Mouse (Mus musculus): ENCODE data around the gene Slc38a3. TPM values are rescaled to one million over a fixed set of nuclear protein-coding genes. Genes with fewer than 3 reads are reported as not detected.
"Not testable (repeated sequence)": the region's sequence is repeated elsewhere in the genome, so short reads cannot be mapped to it uniquely, and the experiment has no call there.

The Slc38a3 gene
- polyA plus RNA-seq, 1 experiment from 2014 or later: 8.8 TPM

DNA sequence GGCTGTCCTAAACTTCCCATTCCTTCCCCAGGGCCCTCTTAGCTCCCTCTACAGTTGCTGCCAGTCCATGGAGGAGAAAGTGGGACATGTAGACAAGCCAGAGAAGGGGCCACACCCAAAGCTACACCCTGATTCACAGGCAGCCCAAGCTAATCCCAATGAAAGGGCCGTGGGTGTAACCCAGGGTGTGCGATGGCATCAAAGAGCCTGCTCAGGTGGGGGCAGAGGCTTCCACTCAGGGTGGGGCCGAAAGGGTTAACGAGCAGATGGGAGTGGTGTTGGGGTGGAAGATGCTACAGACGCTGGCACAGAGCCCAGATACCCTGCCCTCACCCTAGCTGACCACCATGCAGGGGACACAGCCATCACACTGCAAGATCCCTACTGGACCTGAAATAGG is 23.5 kb upstream of the Slc38a3 start:
- Histone ChIP-seq H3K27ac (peak overlapping the region; percentile 46), H3K4me3 (no peak overlapping the region), H3K4me1 (peaks cover 51% of the 10 kb centered on the region), H3K36me3 (replicated peaks) (peaks cover 87% of the 10 kb centered on the region), H3K9me3 (no peaks in the 10 kb centered on the region), H3K27me3 (ENCODE audit: poor library complexity, severe bottlenecking) (no peaks in the 10 kb centered on the region)
- DNase-seq (ENCODE audit: extremely low spot score, low spot score): no peak
- 79% methylated on average over 5 of the region's 5 CpGs for WGBS

DNA sequence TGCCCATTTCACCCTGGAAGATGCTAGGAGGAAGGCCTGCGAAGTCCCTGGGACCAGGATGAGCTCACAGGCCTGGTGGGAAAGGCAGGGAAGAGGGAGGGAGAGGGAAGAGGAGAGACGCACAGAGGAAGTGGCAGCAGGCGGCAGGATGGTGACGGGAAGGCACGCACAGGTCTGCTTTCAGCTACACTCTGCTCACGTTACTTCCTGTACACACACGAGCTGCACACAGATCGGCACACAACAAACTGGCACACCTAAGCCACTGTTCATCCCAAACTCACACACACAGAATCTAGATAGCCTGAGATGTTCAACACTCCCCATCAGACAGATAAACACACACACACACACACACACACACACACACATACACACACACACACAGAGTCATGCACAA is 21.1 kb upstream of the Slc38a3 start:
- peaks cover 98% of the 10 kb centered on the region for H3K36me3 ChIP-seq (replicated peaks)

DNA sequence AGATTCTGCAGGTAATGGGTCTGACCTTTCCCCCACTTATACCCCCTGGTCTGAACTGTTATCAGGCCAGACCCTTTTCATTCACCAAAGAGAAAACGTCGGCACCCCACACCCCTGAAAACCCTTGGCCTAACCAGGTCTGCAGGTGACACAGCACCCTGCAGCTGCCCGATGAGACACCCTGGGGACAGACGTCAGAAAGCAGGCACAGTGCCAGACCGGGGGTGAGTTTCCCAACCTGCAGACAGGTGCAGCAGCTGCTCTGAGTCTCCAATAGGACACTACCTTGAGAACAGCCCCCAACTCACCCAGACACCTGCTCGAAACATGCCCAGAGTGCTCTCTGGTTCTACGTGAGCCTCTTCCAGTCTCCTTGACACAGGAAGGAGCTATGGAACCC is 19.6 kb upstream of the Slc38a3 start:
- 87% methylated on average over 7 of the region's 7 CpGs for WGBS
- Histone ChIP-seq H3K9me3 (no peaks in the 10 kb centered on the region), H3K4me1 (peaks cover 40% of the 10 kb centered on the region), H3K27ac (no peak overlapping the region), H3K36me3 (replicated peaks) (peaks cover 98% of the 10 kb centered on the region), H3K4me3 (no peak overlapping the region), H3K27me3 (ENCODE audit: poor library complexity, severe bottlenecking) (no peaks in the 10 kb centered on the region)
- no peak for DNase-seq (ENCODE audit: extremely low spot score, low spot score)

More for the DNA sequence above, 21.1 kb upstream of the Slc38a3 start:
- H3K9me3 ChIP-seq: no peaks in the 10 kb centered on the region
- 88% methylated on average over 8 of the region's 8 CpGs for WGBS
- no peaks in the 10 kb centered on the region for H3K27me3 ChIP-seq (ENCODE audit: poor library complexity, severe bottlenecking)
- 0 out of 2 replicates have a peak overlapping the region, but pooled peaks have one; percentile 48 for H3K27ac ChIP-seq
- peaks cover 48% of the 10 kb centered on the region for H3K4me1 ChIP-seq
- H3K4me3 ChIP-seq: no peak overlapping the region
- DNase-seq (ENCODE audit: extremely low spot score, low spot score): no peak

DNA sequence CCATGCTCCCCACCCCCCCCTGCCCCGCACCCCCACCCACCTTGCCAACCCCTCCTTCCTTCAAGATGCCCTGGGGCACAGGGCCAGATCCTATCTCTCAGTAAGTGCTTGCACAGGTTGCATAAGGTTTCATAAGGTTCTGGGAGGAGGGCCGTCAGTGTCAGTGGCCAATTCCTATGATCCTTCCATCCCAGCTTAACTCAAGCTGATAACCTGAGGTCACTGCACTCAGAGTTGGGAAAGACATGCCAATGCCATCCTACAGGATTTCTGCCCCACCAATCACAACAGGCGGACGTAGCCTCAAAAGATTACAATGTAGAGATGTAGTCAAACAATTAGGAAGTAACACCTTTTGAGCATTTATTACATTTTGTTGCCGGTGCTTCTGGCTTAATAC is 19.1 kb upstream of the Slc38a3 start:
- Histone ChIP-seq H3K36me3 (replicated peaks) (peaks cover 99% of the 10 kb centered on the region), H3K27me3 (ENCODE audit: poor library complexity, severe bottlenecking) (no peaks in the 10 kb centered on the region), H3K4me1 (peaks cover 36% of the 10 kb centered on the region), H3K9me3 (no peaks in the 10 kb centered on the region), H3K27ac (no peak overlapping the region), H3K4me3 (no peak overlapping the region)
- 91% methylated on average over 5 of the region's 5 CpGs for WGBS
- no peak for DNase-seq (ENCODE audit: extremely low spot score, low spot score)

DNA sequence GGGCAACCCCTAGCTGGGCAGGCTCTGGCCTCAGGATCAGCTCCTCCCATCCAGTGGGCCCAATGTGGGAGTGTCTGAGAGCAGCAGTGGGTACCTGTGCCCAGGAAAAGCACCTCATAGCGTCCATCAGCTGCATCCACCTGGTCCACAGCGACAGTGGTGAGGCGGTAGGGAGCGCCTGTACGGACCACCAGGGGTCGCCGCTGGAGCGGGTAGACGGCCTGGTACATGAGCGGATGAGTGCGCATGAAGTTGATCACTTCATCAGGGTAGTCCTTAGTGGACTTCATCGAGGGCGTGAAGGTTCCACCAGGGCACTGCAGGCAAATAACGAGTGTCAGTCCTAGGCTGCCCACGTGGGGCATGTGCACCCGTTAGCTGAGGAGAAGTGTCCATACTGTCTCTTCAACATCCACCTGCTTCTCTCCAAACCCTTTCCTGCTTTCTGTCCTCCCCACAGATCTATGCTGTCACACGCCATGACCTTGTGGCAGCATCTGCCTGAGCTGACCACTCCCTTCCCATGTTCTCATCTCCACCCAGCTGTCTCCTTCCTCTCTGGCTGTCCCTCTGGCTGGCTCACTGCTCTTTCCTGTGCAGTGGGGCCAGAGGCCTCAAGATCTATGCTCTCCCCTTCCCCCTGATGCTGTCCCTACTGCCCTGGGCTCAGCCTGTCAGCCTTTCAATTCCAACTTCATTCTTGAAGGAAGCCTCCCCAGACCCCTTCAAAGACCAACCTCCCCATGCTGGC is 16.1 kb upstream of the Slc38a3 start:
- Histone ChIP-seq H3K27me3 (ENCODE audit: poor library complexity, severe bottlenecking) (no peaks in the 10 kb centered on the region), H3K9me3 (no peaks in the 10 kb centered on the region), H3K27ac (0 out of 2 replicates have a peak overlapping the region, but pooled peaks have one; percentile 48), H3K4me3 (no peak overlapping the region), H3K4me1 (peaks cover 31% of the 10 kb centered on the region), H3K36me3 (replicated peaks) (peaks cover 90% of the 10 kb centered on the region)
- whole genome bisulfite sequencing: 33% methylated on average over 17 of the region's 17 CpGs
- peak; percentile 67 for DNase-seq (ENCODE audit: extremely low spot score, low spot score)

DNA sequence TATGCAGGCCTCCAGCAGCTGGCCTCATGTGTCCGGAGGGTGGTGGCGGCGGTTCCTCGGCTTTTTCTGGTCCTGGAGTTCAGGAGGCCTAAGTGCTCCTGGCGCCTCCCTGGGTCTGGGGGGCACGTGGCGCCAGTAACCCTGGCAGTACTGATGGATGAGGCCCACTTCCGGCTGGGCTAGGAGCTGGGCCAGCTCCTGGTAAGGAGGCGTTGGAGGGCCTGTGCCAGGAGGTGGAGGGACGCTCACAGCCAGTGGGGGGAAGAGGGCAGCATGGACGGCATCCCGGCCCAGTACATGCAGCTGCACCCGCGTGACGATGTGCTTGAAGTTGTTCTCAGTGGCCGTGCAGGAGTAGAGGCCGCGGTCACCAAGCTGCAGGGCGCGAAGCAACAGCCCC is 13.1 kb upstream of the Slc38a3 start:
- Histone ChIP-seq H3K9me3 (no peaks in the 10 kb centered on the region), H3K4me1 (peaks cover 31% of the 10 kb centered on the region), H3K27ac (no peak overlapping the region), H3K36me3 (replicated peaks) (peaks cover 60% of the 10 kb centered on the region), H3K4me3 (no peak overlapping the region), H3K27me3 (ENCODE audit: poor library complexity, severe bottlenecking) (peaks cover 10% of the 10 kb centered on the region)
- 94% methylated on average over 20 of the region's 20 CpGs for WGBS
- no peak for DNase-seq (ENCODE audit: extremely low spot score, low spot score)

DNA sequence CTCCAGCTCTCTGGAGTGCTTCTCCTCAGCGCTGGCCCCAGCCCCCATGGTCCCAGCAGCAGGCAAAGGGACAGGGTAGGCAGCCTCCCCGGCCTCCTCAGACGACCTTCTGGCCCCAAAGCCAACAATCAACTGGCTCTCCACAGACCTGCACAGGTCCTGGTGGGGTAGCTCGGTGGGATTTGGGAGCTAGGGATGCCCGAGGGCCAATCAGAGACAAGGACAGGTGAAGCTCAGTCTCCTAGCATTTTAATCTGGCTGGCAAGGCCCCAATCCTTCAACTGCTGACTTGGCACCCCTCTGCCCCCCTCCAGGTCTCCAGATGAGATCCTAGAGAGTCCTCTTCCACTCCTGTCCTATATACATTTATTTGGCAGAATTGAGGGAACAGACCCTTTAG is 10.2 kb upstream of the Slc38a3 start, which contains the start of gene Gnat1:
TSS of gene Gnat1 (minus strand) at position 212 of the 400 bp plus-strand sequence.
- 50% methylated on average over 5 of the region's 5 CpGs for WGBS
- DNase-seq (ENCODE audit: extremely low spot score, low spot score): no peak
- H3K4me3 ChIP-seq: no peak within 1 kb of the TSS
- H3K27me3 ChIP-seq (ENCODE audit: poor library complexity, severe bottlenecking): peaks cover 39% of the 10 kb centered on the region
- H3K27ac ChIP-seq: no peak within 1 kb of the TSS
- peaks cover 32% of the 10 kb centered on the region for H3K36me3 ChIP-seq (replicated peaks)
- no peaks in the 10 kb centered on the region for H3K9me3 ChIP-seq
- peaks cover 36% of the 10 kb centered on the region for H3K4me1 ChIP-seq

DNA sequence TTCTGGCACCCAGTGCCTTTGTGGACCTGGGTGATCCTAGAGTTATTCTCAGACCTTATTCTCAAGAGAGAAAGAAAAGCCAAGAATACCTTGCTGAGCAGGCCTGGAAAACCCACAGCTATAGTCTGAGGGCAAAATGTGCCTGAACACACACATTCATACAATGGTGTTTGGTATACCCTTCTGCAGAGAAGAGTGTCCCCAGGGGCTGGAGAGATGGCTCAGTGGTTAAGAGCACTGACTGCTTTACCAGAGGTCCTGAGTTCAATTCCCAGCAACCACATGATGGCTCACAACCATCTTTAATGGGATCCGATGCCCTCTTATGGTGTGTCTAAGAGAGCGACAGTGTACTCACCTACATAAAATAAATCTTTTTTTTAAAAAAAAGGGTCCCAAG is 9.5 kb upstream of the Slc38a3 start:
- Histone ChIP-seq H3K4me3 (no peak overlapping the region), H3K27ac (no peak overlapping the region), H3K27me3 (ENCODE audit: poor library complexity, severe bottlenecking) (peaks cover 45% of the 10 kb centered on the region), H3K9me3 (no peaks in the 10 kb centered on the region), H3K36me3 (replicated peaks) (peaks cover 25% of the 10 kb centered on the region), H3K4me1 (peaks cover 36% of the 10 kb centered on the region)
- no peak for DNase-seq (ENCODE audit: extremely low spot score, low spot score)
- 94% methylated on average over 2 of the region's 2 CpGs for WGBS

DNA sequence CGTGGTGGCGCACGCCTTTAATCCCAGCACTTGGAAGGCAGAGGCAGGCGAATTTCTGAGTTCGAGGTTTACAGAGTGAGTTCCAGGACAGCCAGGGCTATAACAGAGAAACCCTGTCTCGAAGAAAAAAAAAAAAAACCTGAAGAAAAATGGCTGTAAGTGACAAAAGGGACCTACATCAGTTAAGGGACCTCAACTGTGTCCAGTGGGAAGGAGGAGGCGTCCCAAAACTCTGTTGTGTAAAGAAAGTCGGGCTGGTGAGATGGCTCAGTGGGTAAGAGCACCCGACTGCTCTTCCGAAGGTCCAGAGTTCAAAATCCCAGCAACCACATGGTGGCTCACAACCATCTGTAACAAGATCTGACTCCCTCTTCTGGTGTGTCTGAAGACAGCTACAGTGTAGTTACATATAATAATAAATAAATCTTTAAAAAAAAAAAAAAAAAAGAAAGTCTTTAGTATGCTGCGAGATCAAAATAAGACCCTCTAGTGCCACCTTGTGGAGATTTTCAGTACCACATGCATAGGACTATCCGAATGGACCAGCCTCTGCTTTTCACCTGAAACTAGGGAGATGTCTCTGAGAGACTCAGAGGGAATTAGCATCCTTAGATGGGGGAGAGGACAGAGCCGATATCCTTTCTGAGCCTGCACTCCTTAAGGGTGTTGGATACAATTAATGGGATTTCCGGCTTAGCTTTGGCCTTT is 8.6 kb upstream of the Slc38a3 start:
- H3K9me3 ChIP-seq, H3K27ac ChIP-seq: not testable (repeated sequence)
- peaks cover 16% of the 10 kb centered on the region for H3K36me3 ChIP-seq (replicated peaks)
- peaks cover 49% of the 10 kb centered on the region for H3K27me3 ChIP-seq (ENCODE audit: poor library complexity, severe bottlenecking)
- 0 out of 2 replicates have a peak overlapping the region, but pooled peaks have one; percentile 3 for H3K4me3 ChIP-seq
- peak; percentile 66 for DNase-seq (ENCODE audit: extremely low spot score, low spot score)
- peaks cover 36% of the 10 kb centered on the region for H3K4me1 ChIP-seq
- WGBS: 41% methylated on average over 14 of the region's 14 CpGs

DNA sequence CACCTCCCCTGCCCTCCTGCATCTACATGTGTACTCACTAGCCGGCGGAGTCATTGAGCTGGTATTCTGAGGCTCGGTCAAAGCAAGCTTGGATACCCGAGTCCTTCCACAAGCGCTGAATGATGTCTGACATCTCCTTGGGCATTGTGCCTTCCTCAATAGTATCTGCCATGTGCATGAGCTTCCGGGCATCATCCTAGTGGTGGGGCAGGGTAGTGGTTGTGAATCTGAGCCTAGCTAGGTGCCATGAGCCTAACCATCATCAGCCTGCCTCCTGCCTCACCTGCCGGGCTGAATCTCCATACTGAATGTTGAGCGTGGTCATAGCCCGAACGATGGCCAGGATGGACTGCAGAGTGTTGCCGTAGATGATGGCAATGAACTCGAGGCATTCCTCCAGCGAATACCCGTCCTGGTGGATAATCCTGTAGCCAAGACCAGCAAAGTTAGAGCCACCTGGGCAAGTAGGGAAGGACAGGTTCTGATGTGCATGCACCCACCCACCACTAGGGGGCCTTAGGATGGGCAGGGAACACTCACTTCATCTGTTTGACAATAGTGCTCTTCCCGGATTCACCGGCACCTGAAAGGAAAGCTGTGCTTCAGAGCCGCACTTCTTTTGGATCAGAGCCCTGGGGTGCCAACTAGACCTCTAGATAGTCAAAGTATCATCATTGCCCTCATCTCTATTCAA is 7.9 kb upstream of the Slc38a3 start:
- H3K4me3 ChIP-seq: peak overlapping the region; percentile 49; the same call in 1 of the 2 replicates
- H3K27ac ChIP-seq: no peak overlapping the region
- H3K27me3 ChIP-seq (ENCODE audit: poor library complexity, severe bottlenecking): peaks cover 49% of the 10 kb centered on the region
- H3K4me1 ChIP-seq: peaks cover 32% of the 10 kb centered on the region
- peak; percentile 58 for DNase-seq (ENCODE audit: extremely low spot score, low spot score)
- 22% methylated on average over 17 of the region's 17 CpGs for WGBS
- H3K9me3 ChIP-seq: no peaks in the 10 kb centered on the region
- peaks cover 9% of the 10 kb centered on the region for H3K36me3 ChIP-seq (replicated peaks)

DNA sequence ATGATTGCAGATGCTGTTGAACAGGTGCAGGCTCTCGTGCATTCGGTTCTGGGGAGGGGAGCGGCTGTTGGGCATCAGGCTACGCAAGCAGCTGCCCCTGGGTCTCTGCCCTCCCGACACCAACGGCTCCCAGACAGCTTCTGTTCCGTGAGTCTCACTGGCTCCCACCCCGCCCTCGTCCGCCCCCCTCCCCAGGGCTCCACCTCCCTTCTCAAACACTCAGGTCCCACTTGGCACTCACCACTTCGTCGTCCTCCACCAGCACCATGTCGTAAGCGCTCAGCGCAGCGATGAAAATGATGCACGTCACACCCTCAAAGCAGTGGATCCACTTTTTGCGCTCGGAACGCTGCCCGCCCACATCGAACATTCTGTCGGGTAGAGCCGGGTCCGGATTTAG is 7.0 kb upstream of the Slc38a3 start:
- WGBS: 2% methylated on average over 25 of the region's 25 CpGs
- Histone ChIP-seq H3K27me3 (ENCODE audit: poor library complexity, severe bottlenecking) (peaks cover 54% of the 10 kb centered on the region), H3K9me3 (no peaks in the 10 kb centered on the region), H3K27ac (peak overlapping the region; percentile 61), H3K4me1 (peaks cover 33% of the 10 kb centered on the region), H3K36me3 (replicated peaks) (0 out of 2 replicates have a peak, but pooled peaks cover under 1% of the 10 kb centered on the region), H3K4me3 (peak overlapping the region; percentile 49)
- peak; percentile 38 for DNase-seq (ENCODE audit: extremely low spot score, low spot score)

DNA sequence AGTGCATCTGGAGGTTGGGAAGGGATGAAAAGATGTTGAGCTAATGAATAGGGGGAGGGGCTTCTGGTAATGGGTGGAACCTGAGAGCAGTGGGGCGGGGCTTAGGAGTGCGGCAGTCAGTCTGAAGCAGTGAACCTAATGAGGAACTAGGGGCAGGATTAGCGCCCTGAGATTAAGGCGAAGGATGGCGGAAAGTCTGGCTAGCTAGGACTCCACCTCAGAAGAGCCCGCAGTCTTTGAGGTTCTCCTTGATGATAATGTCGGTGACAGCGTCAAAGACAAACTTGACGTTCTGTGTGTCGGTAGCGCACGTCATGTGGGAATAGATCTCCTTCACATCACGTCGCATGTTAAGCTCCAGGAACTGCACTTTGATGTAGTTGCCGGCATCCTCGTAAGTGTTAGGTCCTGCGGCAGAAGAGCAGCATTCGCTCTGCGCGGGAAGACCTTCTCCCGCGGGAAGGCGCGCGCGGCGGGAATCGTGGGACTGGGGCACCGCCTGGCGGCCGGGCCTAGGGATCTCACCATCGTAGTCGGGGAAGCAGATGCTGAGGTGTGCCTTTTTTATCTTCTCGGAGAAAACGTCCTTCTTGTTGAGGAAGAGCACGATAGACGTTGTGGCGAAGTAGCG is 6.5 kb upstream of the Slc38a3 start:
- peak overlapping the region; percentile 49 for H3K4me3 ChIP-seq
- peaks cover 54% of the 10 kb centered on the region for H3K27me3 ChIP-seq (ENCODE audit: poor library complexity, severe bottlenecking)
- H3K36me3 ChIP-seq (replicated peaks): no peaks in the 10 kb centered on the region
- WGBS: under 1% methylated on average over 39 of the region's 39 CpGs
- no peaks in the 10 kb centered on the region for H3K9me3 ChIP-seq
- H3K27ac ChIP-seq: peak overlapping the region; percentile 61
- peak; percentile 84 for DNase-seq (ENCODE audit: extremely low spot score, low spot score)
- peaks cover 33% of the 10 kb centered on the region for H3K4me1 ChIP-seq

All from forebrain, embryonic 10.5 days (tissue).